Mouse (Mus musculus): ENCODE data around the gene Abr.

GRCm38 (mm10) chr11:76516951-76517350 is 105.2 kb downstream of the Abr start:
- TF ChIP-seq USF1 (IDR thresholded peaks at IDR 0.05; ENCODE audit: low read depth) (no peak), E2F4 (IDR thresholded peaks at IDR 0.05; ENCODE audit: insufficient read depth) (no peak), POLR2A (IDR thresholded peaks at IDR 0.05; ENCODE audit: insufficient read length, low read depth) (no peak), TCF12 (IDR thresholded peaks at IDR 0.05; ENCODE audit: insufficient read depth, poor library complexity, severe bottlenecking) (no peak)
